Mouse (Mus musculus) cortical plate, adult 2 months (tissue): Measurements from ENCODE around the gene Ccdc163. TPM values are rescaled to one million over a fixed set of nuclear protein-coding genes. Genes with fewer than 3 reads are reported as not detected.

ENCODE experiments used
- H3K27ac ChIP-seq: fragments of 200-500 bp; 2 replicates; pipeline ENCODE4 v1.5.1; 2012; ENCODE audit warnings: low read length, control low read depth, inconsistent platforms; ENCODE audit not compliant: insufficient read depth
- H3K4me1 ChIP-seq: fragments of 200-500 bp; 2 replicates; pipeline ENCODE4 v1.6.1; 2011; ENCODE audit warnings: low read length; ENCODE audit not compliant: control insufficient read depth, insufficient read depth
- H3K4me3 ChIP-seq: fragments of 200-500 bp; 2 replicates; pipeline ENCODE4 v1.5.1; 2011; ENCODE audit warnings: mild to moderate bottlenecking, low read length, control low read depth; ENCODE audit not compliant: insufficient read depth
- CTCF ChIP-seq: fragments of 200-500 bp; IDR thresholded peaks from 2 replicates; pipeline ENCODE4 v1.5.1; 2011; ENCODE audit warnings: mild to moderate bottlenecking, control low read depth, low read length; ENCODE audit not compliant: insufficient read depth; ENCODE audit errors: extremely low read depth
- POLR2A ChIP-seq: fragments of 200-500 bp; IDR thresholded peaks from 2 replicates; pipeline ENCODE4 v1.6.1; 2011; ENCODE audit warnings: mild to moderate bottlenecking, low read length, control low read depth; ENCODE audit not compliant: insufficient read depth; ENCODE audit errors: extremely low read depth
- polyA plus RNA-seq: library from polyadenylated mRNA; depleted of rRNA; stranded (reverse); fragments of >200 nt; gene quantifications from 2 replicates; pipeline ENCODE4 v1.2.3, GENCODE M21; 2012

Gene Ccdc163
- polyA plus RNA-seq, 1 experiment: 19.3 TPM

GRCm38 (mm10) chr4:116761914-116762313 is 53.6 kb downstream of the Ccdc163 start:
- Histone ChIP-seq H3K4me1 (no peaks in the 10 kb centered on the region), H3K4me3 (no peak overlapping the region), H3K27ac (no peak overlapping the region)
- TF ChIP-seq CTCF (no peak), POLR2A (no peak)

- no peak overlapping the region for H3K27ac ChIP-seq
- H3K4me3 ChIP-seq: no peak overlapping the region
- TF ChIP-seq POLR2A (no peak), CTCF (no peak)
- H3K4me1 ChIP-seq: no peaks in the 10 kb centered on the region
These were observed 55.7 kb downstream of the Ccdc163 start for GRCm38 (mm10) chr4:116764001-116764400.

GRCm38 (mm10) chr4:116768510-116768909 is 60.2 kb downstream of the Ccdc163 start:
- no peak overlapping the region for H3K4me3 ChIP-seq
- H3K4me1 ChIP-seq: no peaks in the 10 kb centered on the region
- no peak for TF ChIP-seq POLR2A
- no peak for TF ChIP-seq CTCF
- no peak overlapping the region for H3K27ac ChIP-seq

GRCm38 (mm10) chr4:116769060-116769459 is 60.8 kb downstream of the Ccdc163 start:
- no peak for TF ChIP-seq POLR2A
- TF ChIP-seq CTCF: no peak
- Histone ChIP-seq H3K4me3 (no peak overlapping the region), H3K27ac (no peak overlapping the region), H3K4me1 (no peaks in the 10 kb centered on the region)

- H3K4me3 ChIP-seq: no peak overlapping the region
- TF ChIP-seq POLR2A: no peak
- no peak for TF ChIP-seq CTCF
- H3K4me1 ChIP-seq: no peaks in the 10 kb centered on the region; the same call in 1 of the 2 replicates
- no peak overlapping the region for H3K27ac ChIP-seq
These were observed 68.1 kb downstream of the Ccdc163 start for GRCm38 (mm10) chr4:116776391-116776790.

- Histone ChIP-seq H3K4me1 (no peaks in the 10 kb centered on the region; the same call in 1 of the 2 replicates), H3K4me3 (no peak overlapping the region), H3K27ac (no peak overlapping the region)
- no peak for TF ChIP-seq CTCF
- no peak for TF ChIP-seq POLR2A
These were observed 68.8 kb downstream of the Ccdc163 start for GRCm38 (mm10) chr4:116777079-116777478.

- H3K27ac ChIP-seq: no peak overlapping the region
- H3K4me3 ChIP-seq: no peak overlapping the region
- no peak for TF ChIP-seq CTCF
- TF ChIP-seq POLR2A: no peak
- no peaks in the 10 kb centered on the region for H3K4me1 ChIP-seq
These were observed 72.2 kb downstream of the Ccdc163 start for GRCm38 (mm10) chr4:116780541-116780940.

- TF ChIP-seq POLR2A (no peak), CTCF (no peak)
- H3K27ac ChIP-seq: no peak overlapping the region
These were observed 73.1 kb downstream of the Ccdc163 start for GRCm38 (mm10) chr4:116781366-116781765.

GRCm38 (mm10) chr4:116782171-116782570 is 73.9 kb downstream of the Ccdc163 start:
- H3K4me3 ChIP-seq: no peak overlapping the region
- TF ChIP-seq CTCF (no peak), POLR2A (no peak)
- H3K4me1 ChIP-seq: no peaks in the 10 kb centered on the region
- H3K27ac ChIP-seq: no peak overlapping the region

More at GRCm38 (mm10) chr4:116781366-116781765, 73.1 kb downstream of the Ccdc163 start:
- Histone ChIP-seq H3K4me1 (no peaks in the 10 kb centered on the region), H3K4me3 (no peak overlapping the region)

GRCm38 (mm10) chr4:116786587-116786986 is 78.3 kb downstream of the Ccdc163 start:
- TF ChIP-seq CTCF (no peak), POLR2A (no peak)
- Histone ChIP-seq H3K4me3 (no peak overlapping the region), H3K4me1 (no peaks in the 10 kb centered on the region; the same call in 1 of the 2 replicates), H3K27ac (no peak overlapping the region)
